Mouse (Mus musculus): ENCODE data around the gene Gm17387. TPM values are rescaled to one million over a fixed set of nuclear protein-coding genes. Genes with fewer than 3 reads are reported as not detected.

The Gm17387 gene
- polyA plus RNA-seq (2012; rRNA removed), result not detected in 2 replicates

DNA sequence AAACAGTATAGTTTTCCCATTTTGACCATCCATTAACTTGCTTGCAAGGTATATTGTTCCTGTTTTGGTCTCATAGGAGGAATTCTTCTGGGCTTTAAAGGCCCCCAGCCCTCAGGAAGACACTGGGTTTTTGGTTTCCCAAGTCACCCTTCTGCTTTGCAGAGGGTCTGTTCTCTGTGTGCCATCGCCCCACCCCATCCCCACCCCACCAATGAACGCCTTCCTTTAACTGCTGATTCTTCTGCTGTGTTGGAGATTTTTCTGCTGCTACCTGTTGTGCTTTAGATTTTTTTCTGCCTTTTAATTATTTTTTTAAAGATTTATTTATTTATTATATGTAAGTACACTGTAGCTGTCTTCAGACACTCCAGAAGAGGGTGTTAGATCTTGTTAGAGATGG lies at the start of gene Gm17387:
Gm17387 (plus strand) TSS at position 301 of the 400 bp plus-strand sequence.

DNA sequence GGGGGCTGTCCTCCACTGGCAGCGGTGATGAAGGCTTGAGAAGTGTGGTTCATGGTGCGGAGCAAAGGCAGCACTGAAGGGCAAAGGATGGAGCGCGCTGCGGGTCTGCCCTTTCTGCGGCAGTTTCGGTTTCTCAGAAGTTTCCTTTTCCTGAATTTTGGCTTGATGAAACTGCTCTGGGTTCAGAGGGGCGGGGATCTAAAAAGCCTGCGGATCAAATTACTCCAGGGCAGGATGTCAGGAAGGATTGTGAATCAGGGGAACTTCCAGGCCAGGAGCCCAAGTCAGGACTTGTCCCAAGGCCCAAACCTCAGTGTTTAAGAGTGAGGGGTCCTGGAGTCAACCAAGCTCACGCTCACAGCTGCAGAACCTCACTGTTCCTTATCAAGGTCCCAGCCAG lies 18.3 kb upstream of the Gm17387 start, which contains the start of gene Ifitm3:
Ifitm3 (minus strand) TSS at position 178 of the 400 bp plus-strand sequence.

GRCm38 (mm10) chr7:141017824-141018223 lies 11.1 kb upstream of the Gm17387 start, which contains the start of gene Ifitm6:
Gene Ifitm6 (minus strand): TSS chr7:141017924.

GRCm38 (mm10) chr7:141060426-141061242 lies 31.7 kb downstream of the Gm17387 start, which contains the start of gene B4galnt4:
Gene B4galnt4 (plus strand): TSS chr7:141061104.

GRCm38 (mm10) chr7:141077841-141078240 lies 48.9 kb downstream of the Gm17387 start, which contains the start of gene Pkp3:
Gene Pkp3 (plus strand): TSS chr7:141078218.

Other genes starting within 250 kb of the Gm17387 start
- gene Syce1, start 241.3 kb upstream of the Gm17387 start, polyA plus RNA-seq (2012; rRNA removed), result 0.07 and 0.17 TPM in 2 replicates
- 0.09 and 0.19 TPM in 2 replicates for gene Zfp941, start 207.0 kb upstream of the Gm17387 start, polyA plus RNA-seq (2012; rRNA removed)
- gene Urah, start 194.1 kb upstream of the Gm17387 start, polyA plus RNA-seq (2012; rRNA removed), result 63.2 and 78.4 TPM in 2 replicates
- not detected in 2 replicates for gene Scgb1c1, start 183.6 kb upstream of the Gm17387 start, polyA plus RNA-seq (2012; rRNA removed)
- gene Odf3, start 181.3 kb upstream of the Gm17387 start, polyA plus RNA-seq (2012; rRNA removed), result not detected in 2 replicates
- gene Gm45785, start 172.8 kb upstream of the Gm17387 start, polyA plus RNA-seq (2012; rRNA removed), result 2.8 TPM in 1 of 2 replicates, not detected in the other
- 109 and 117 TPM in 2 replicates for gene Ric8a, start 172.2 kb upstream of the Gm17387 start, polyA plus RNA-seq (2012; rRNA removed)
- 23.7 and 24.1 TPM in 2 replicates for gene Bet1l, start 171.6 kb upstream of the Gm17387 start, polyA plus RNA-seq (2012; rRNA removed)
- gene Psmd13, start 147.2 kb upstream of the Gm17387 start, polyA plus RNA-seq (2012; rRNA removed), result 53.8 and 58.2 TPM in 2 replicates
- 29.5 and 34.3 TPM in 2 replicates for gene Sirt3, start 146.8 kb upstream of the Gm17387 start, polyA plus RNA-seq (2012; rRNA removed)
- gene Cox8b, start 128.7 kb upstream of the Gm17387 start, polyA plus RNA-seq (2012; rRNA removed), result 3.4 and 4.0 TPM in 2 replicates
- gene Nlrp6, start 108.2 kb upstream of the Gm17387 start, polyA plus RNA-seq (2012; rRNA removed), result 82.3 and 99.4 TPM in 2 replicates
- 40.3 and 53.5 TPM in 2 replicates for gene Pgghg, start 87.7 kb upstream of the Gm17387 start, polyA plus RNA-seq (2012; rRNA removed)
- gene Ifitm5, start 78.8 kb upstream of the Gm17387 start, polyA plus RNA-seq (2012; rRNA removed), result 1.5 and 1.6 TPM in 2 replicates
- gene Gm45717, start 73.2 kb upstream of the Gm17387 start, polyA plus RNA-seq (2012; rRNA removed), result not detected in 2 replicates
- gene Ifitm2, start 73.1 kb upstream of the Gm17387 start, polyA plus RNA-seq (2012; rRNA removed), result 481 and 681 TPM in 2 replicates
- gene Ifitm1, start 61.9 kb upstream of the Gm17387 start, polyA plus RNA-seq (2012; rRNA removed), result 83.6 and 107 TPM in 2 replicates
- gene Ifitm3, start 18.4 kb upstream of the Gm17387 start, polyA plus RNA-seq (2012; rRNA removed), result 135 and 161 TPM in 2 replicates
- gene Ifitm6, start 11.2 kb upstream of the Gm17387 start, polyA plus RNA-seq (2012; rRNA removed), result 1.1 and 2.9 TPM in 2 replicates
- 3.7 and 5.0 TPM in 2 replicates for gene B4galnt4, start 32.0 kb downstream of the Gm17387 start, polyA plus RNA-seq (2012; rRNA removed)
- 141 and 148 TPM in 2 replicates for gene Pkp3, start 49.1 kb downstream of the Gm17387 start, polyA plus RNA-seq (2012; rRNA removed)
- gene Sigirr, start 71.4 kb downstream of the Gm17387 start, polyA plus RNA-seq (2012; rRNA removed), result 41.9 and 54.5 TPM in 2 replicates
- 60.4 and 80.5 TPM in 2 replicates for gene Ano9, start 88.7 kb downstream of the Gm17387 start, polyA plus RNA-seq (2012; rRNA removed)
- gene Ptdss2, start 93.3 kb downstream of the Gm17387 start, polyA plus RNA-seq (2012; rRNA removed), result 29.2 and 32.7 TPM in 2 replicates
- gene Rnh1, start 143.7 kb downstream of the Gm17387 start, polyA plus RNA-seq (2012; rRNA removed), result 140 and 158 TPM in 2 replicates
- gene Hras, start 164.9 kb downstream of the Gm17387 start, polyA plus RNA-seq (2012; rRNA removed), result 86.0 and 86.1 TPM in 2 replicates
- gene Lrrc56, start 165.0 kb downstream of the Gm17387 start, polyA plus RNA-seq (2012; rRNA removed), result 11.4 and 11.6 TPM in 2 replicates
- 11.8 and 12.9 TPM in 2 replicates for gene Lmntd2, start 184.9 kb downstream of the Gm17387 start, polyA plus RNA-seq (2012; rRNA removed)
- gene Rassf7, start 186.7 kb downstream of the Gm17387 start, polyA plus RNA-seq (2012; rRNA removed), result 224 and 235 TPM in 2 replicates
- gene Phrf1, start 199.7 kb downstream of the Gm17387 start, polyA plus RNA-seq (2012; rRNA removed), result 20.1 and 28.0 TPM in 2 replicates
- 200 and 285 TPM in 2 replicates for gene Irf7, start 237.3 kb downstream of the Gm17387 start, polyA plus RNA-seq (2012; rRNA removed)
- 405 and 478 TPM in 2 replicates for gene Cdhr5, start 247.7 kb downstream of the Gm17387 start, polyA plus RNA-seq (2012; rRNA removed)

Measured in colon, adult 2 months (tissue).